Mouse (Mus musculus) brown adipose tissue, adult 24 weeks (tissue): ENCODE measurements at regions not wholly inside any gene's neighbourhood (a gene's known extent, or its start where the extent isn't known, plus 50 kb on each side); places are given as distances from the start of the nearest gene placed in this dataset.
"Not testable (repeated sequence)": the region's sequence is repeated elsewhere in the genome, so short reads cannot be mapped to it uniquely, and the experiment has no call there.

Experiments
- H3K27ac ChIP-seq: fragments of 200-500 bp; replicated peaks from 2 replicates; pipeline ENCODE4 v1.5.1; 2012; ENCODE audit warnings: low read depth, mild to moderate bottlenecking, low read length
- H3K4me1 ChIP-seq: fragments of 200-500 bp; 2 replicates; pipeline ENCODE4 v1.6.1; 2012; ENCODE audit warnings: low read length, mixed read lengths; ENCODE audit not compliant: control insufficient read depth, insufficient read depth, insufficient read length
- H3K4me3 ChIP-seq: fragments of 200-500 bp; 2 replicates; pipeline ENCODE4 v1.5.1; 2012; ENCODE audit warnings: low read depth, mild to moderate bottlenecking, low read length, moderate library complexity; ENCODE audit not compliant: insufficient read depth

- Histone ChIP-seq H3K27ac (no peak overlapping the region), H3K4me1 (no peaks in the 10 kb centered on the region), H3K4me3 (no peak overlapping the region)
These were observed 75.7 kb upstream of the Cwc22 start for GRCm38 (mm10) chr2:78021905-78022304.

- H3K27ac ChIP-seq, result no peak overlapping the region
- H3K4me3 ChIP-seq, result no peak overlapping the region
- H3K4me1 ChIP-seq, result no peaks in the 10 kb centered on the region
These were observed 75.3 kb upstream of the Cwc22 start for GRCm38 (mm10) chr2:78021356-78021900.

DNA sequence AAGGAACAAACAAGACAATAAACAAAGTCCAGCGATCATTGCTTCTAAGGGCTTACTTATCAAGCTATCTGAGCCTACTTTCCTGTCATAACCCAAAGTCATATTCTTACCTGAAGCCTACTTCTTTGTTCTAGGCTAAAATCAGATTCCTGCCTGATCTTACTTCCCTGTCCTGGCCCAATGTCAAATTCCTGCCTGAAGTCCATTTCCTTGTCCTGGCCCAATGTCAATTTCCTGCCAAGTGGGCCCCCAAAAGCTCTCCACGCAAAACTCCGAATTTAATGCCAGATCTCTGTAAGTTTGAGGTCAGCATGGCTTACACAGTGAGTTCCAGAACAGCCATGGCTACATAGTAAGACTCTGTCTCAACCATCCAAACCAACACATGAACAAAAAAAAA is 74.3 kb upstream of the Cwc22 start:
- Histone ChIP-seq H3K27ac (no peak overlapping the region), H3K4me1 (no peaks in the 10 kb centered on the region), H3K4me3 (no peak overlapping the region)

DNA sequence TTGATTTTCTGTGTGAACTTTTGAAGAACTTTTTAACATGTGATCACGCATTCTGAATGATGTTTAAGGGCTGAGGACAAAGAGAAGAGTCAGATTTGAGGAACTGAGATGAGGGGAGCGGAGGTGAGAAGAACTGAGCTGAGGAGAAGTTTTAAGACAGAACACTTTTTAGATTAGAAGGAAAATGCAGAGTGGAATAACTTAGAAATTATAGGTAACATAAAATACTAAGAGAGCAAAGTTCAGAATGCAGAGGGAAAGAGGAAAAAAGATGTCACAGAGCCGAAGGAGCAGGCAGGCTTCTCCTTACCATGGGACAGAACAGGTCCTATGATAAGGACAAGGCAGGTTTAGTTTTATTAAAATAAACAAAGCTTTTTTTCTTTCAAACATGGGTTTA is 73.7 kb upstream of the Cwc22 start:
- H3K4me1 ChIP-seq, result no peaks in the 10 kb centered on the region
- no peak overlapping the region for H3K27ac ChIP-seq
- no peak overlapping the region for H3K4me3 ChIP-seq

DNA sequence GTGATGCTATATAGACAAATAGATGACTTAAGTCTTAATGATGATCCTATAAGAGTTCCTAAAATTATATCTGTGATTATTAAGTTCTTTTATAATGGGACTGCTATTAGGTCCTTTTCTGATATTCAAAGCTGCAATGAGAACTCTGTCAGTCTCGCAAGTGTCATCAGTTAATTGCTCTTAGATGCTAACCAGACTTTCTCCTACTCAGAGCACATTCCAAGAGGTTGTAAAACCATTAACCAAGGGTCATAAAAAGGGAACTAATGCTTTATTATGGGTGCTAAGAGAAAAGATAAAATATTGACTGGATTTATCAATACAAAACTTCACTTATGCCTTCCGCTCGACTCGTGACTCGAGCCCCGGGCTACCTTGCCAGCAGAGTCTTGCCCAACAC is 66.3 kb upstream of the Cwc22 start:
- H3K4me1 ChIP-seq, H3K4me3 ChIP-seq, H3K27ac ChIP-seq: not testable (repeated sequence)

DNA sequence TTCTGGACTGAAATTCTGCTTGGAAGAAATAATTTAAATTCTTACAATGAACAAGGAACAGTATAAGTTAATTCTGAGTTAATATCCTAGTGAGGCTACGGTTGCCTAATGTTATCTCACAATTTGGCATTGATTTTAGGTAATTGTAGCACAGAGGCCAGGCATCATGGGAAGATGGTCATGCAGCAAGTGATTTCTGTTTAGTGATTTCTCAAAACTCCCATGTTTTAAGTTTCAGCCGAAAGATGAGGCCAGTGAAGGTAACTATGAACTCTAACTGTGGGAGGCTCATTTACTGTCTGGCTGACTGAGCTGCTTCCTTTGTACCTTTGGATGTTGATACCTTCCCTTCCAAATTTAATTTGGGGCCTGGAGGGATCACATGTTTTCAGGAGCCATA is 65.6 kb upstream of the Cwc22 start:
- Histone ChIP-seq H3K4me3 (no peak overlapping the region), H3K27ac (no peak overlapping the region), H3K4me1 (no peaks in the 10 kb centered on the region)

GRCm38 (mm10) chr2:78011051-78011800 is 65.1 kb upstream of the Cwc22 start:
- Histone ChIP-seq H3K27ac (no peak overlapping the region), H3K4me3 (no peak overlapping the region)

GRCm38 (mm10) chr2:78010066-78010690 is 64.0 kb upstream of the Cwc22 start:
- H3K4me3 ChIP-seq, result no peak overlapping the region
- H3K4me1 ChIP-seq, result no peaks in the 10 kb centered on the region
- no peak overlapping the region for H3K27ac ChIP-seq

More at GRCm38 (mm10) chr2:78011051-78011800, 65.1 kb upstream of the Cwc22 start:
- H3K4me1 ChIP-seq, result no peaks in the 10 kb centered on the region

GRCm38 (mm10) chr2:78008094-78008493 is 61.9 kb upstream of the Cwc22 start:
- Histone ChIP-seq H3K27ac (no peak overlapping the region), H3K4me1 (no peaks in the 10 kb centered on the region), H3K4me3 (no peak overlapping the region)

GRCm38 (mm10) chr2:78005402-78006021 is 59.3 kb upstream of the Cwc22 start:
- Histone ChIP-seq H3K27ac (no peak overlapping the region), H3K4me1 (no peaks in the 10 kb centered on the region), H3K4me3 (no peak overlapping the region)

- H3K27ac ChIP-seq, result no peak overlapping the region
These were observed 58.3 kb upstream of the Cwc22 start for GRCm38 (mm10) chr2:78004426-78004825.

More at GRCm38 (mm10) chr2:78004426-78004825, 58.3 kb upstream of the Cwc22 start:
- no peaks in the 10 kb centered on the region for H3K4me1 ChIP-seq
- H3K4me3 ChIP-seq, result no peak overlapping the region
